Mouse (Mus musculus) urinary bladder, postnatal 14 days (tissue): ENCODE measurements around the gene Sept7.
"Not testable (repeated sequence)": the region's sequence is repeated elsewhere in the genome, so short reads cannot be mapped to it uniquely, and the experiment has no call there.

Experiments
- DNase-seq: peaks from one replicate; pipeline ENCODE4 v3.0.0; 2021; ENCODE audit warnings: low spot score

Sept7 gene

GRCm38 (mm10) chr9:25252283-25252726, at the start of gene Sept7:
Sept7 (plus strand) TSS chr9:25252439.
- DNase-seq, result peak; percentile 99

- DNase-seq, result no peak
Measured at GRCm38 (mm10) chr9:25208087-25208803, 44.0 kb upstream of the Sept7 start.

GRCm38 (mm10) chr9:25212309-25213163, 39.7 kb upstream of the Sept7 start:
- DNase-seq, result peak; percentile 8

GRCm38 (mm10) chr9:25213164-25213557, 39.1 kb upstream of the Sept7 start:
- DNase-seq, result no peak

GRCm38 (mm10) chr9:25215411-25215810, 36.8 kb upstream of the Sept7 start:
- no peak for DNase-seq

- DNase-seq, result no peak
Measured at GRCm38 (mm10) chr9:25216210-25216609, 36.0 kb upstream of the Sept7 start.

GRCm38 (mm10) chr9:25218954-25219353, 33.3 kb upstream of the Sept7 start:
- DNase-seq, result no peak

GRCm38 (mm10) chr9:25219882-25220281, 32.4 kb upstream of the Sept7 start:
- DNase-seq, result no peak

- DNase-seq, result no peak
Measured at GRCm38 (mm10) chr9:25224959-25225358, 27.3 kb upstream of the Sept7 start.

- no peak for DNase-seq
Measured at GRCm38 (mm10) chr9:25229740-25230139, 22.5 kb upstream of the Sept7 start.

- no peak for DNase-seq
Measured at GRCm38 (mm10) chr9:25230213-25231039, 21.8 kb upstream of the Sept7 start.

- no peak for DNase-seq
Measured at GRCm38 (mm10) chr9:25241065-25241464, 11.2 kb upstream of the Sept7 start.

GRCm38 (mm10) chr9:25241783-25242182, 10.5 kb upstream of the Sept7 start:
- DNase-seq, result not testable (repeated sequence)

- no peak for DNase-seq
Measured at GRCm38 (mm10) chr9:25242266-25242665, 10.0 kb upstream of the Sept7 start.

GRCm38 (mm10) chr9:25243926-25244657, 8.1 kb upstream of the Sept7 start:
- no peak for DNase-seq

- no peak for DNase-seq
Measured at GRCm38 (mm10) chr9:25245125-25245524, 7.1 kb upstream of the Sept7 start.

- DNase-seq, result no peak
Measured at GRCm38 (mm10) chr9:25246508-25246907, 5.7 kb upstream of the Sept7 start.

GRCm38 (mm10) chr9:25251174-25251573, 1.1 kb upstream of the Sept7 start:
- DNase-seq, result no peak

GRCm38 (mm10) chr9:25251611-25252282, 492 bp upstream of the Sept7 start:
- DNase-seq, result peak; percentile 89

- peak; percentile 64 for DNase-seq
Measured at GRCm38 (mm10) chr9:25252759-25253477, 679 bp downstream of the Sept7 start.
